Mouse (Mus musculus): ENCODE results near the gene 4930415O20Rik. TPM values are rescaled to one million over a fixed set of nuclear protein-coding genes. Genes with fewer than 3 reads are reported as not detected.

4930415O20Rik gene
- polyA plus RNA-seq, 1 experiment from 2014 or later: not detected

DNA sequence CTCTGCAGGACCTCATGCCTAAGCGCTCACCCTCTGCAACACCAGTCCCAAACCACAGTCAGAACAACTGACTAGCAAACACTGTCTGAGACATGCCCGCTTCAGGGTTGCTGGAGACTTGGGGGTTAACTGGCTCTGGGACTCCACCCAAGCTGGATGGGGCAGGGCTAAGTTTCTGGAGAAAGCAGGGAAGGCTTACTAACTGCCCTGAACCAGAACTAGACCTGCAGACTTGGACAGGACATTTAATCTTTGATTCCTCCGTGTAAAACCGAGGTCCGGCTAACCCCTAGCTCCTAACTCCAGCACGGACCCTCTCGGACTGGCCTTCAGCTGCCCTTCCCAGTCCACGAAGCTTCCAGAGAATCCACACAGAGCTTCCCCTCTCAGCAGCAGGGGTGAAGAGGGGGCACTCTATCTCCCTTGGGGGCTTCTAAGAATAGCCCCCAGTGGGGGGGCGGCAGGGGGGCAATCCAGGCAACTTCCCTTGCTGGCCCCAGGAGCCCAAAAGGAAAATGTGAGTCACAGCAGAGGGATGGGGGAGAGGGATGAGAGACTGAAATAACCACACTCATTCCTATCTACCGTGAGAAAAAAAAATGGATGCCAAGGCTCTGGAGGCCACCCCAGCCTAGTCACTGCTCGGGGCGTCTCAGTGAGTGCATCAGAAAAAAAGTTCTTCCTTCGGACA, 31.5 kb downstream of the 4930415O20Rik start:
- WGBS: 55% methylated on average over 13 of the region's 13 CpGs
- no peaks in the 10 kb centered on the region for H3K4me1 ChIP-seq (ENCODE audit: control insufficient read depth, insufficient read depth, low read length)
- no peak overlapping the region for H3K4me2 ChIP-seq (ENCODE audit: low read depth, low read length)
- no peak overlapping the region for H3K27ac ChIP-seq (replicated peaks; ENCODE audit: low read depth, low read length)
- DNase-seq (ENCODE audit: low spot score) (no peak), ATAC-seq (replicated peaks; ENCODE audit: insufficient number of reproducible peaks, low FRiP score, low TSS enrichment, low read depth) (no peak)
- no peaks in the 10 kb centered on the region for H3K9me3 ChIP-seq (replicated peaks; ENCODE audit: control insufficient read depth, low read length)
- no peak overlapping the region for H3K9ac ChIP-seq (replicated peaks; ENCODE audit: low read length)
- peaks cover 13% of the 10 kb centered on the region for H3K36me3 ChIP-seq (replicated peaks; ENCODE audit: control insufficient read depth, insufficient read depth, low read depth, low read length)
- H3K4me3 ChIP-seq (ENCODE audit: low read depth, low read length): no peak overlapping the region
- H3K27me3 ChIP-seq (ENCODE audit: control insufficient read depth, insufficient read depth, low read length): no peaks in the 10 kb centered on the region

GRCm38 (mm10) chr15:98602921-98603458, 32.2 kb downstream of the 4930415O20Rik start:
- H3K36me3 ChIP-seq (replicated peaks; ENCODE audit: control insufficient read depth, insufficient read depth, low read depth, low read length): peaks cover 13% of the 10 kb centered on the region
- no peak for DNase-seq (ENCODE audit: low spot score)
- H3K27ac ChIP-seq (replicated peaks; ENCODE audit: low read depth, low read length): no peak overlapping the region
- no peak overlapping the region for H3K4me2 ChIP-seq (ENCODE audit: low read depth, low read length)
- no peak overlapping the region for H3K9ac ChIP-seq (replicated peaks; ENCODE audit: low read length)
- WGBS: 72% methylated on average over 4 of the region's 4 CpGs
- no peaks in the 10 kb centered on the region for H3K9me3 ChIP-seq (replicated peaks; ENCODE audit: control insufficient read depth, low read length)
- no peak overlapping the region for H3K4me3 ChIP-seq (ENCODE audit: low read depth, low read length)
- 0 out of 2 replicates have a peak, but pooled peaks cover 2% of the 10 kb centered on the region for H3K4me1 ChIP-seq (ENCODE audit: control insufficient read depth, insufficient read depth, low read length)
- H3K27me3 ChIP-seq (ENCODE audit: control insufficient read depth, insufficient read depth, low read length): no peaks in the 10 kb centered on the region
- ATAC-seq (replicated peaks; ENCODE audit: insufficient number of reproducible peaks, low FRiP score, low TSS enrichment, low read depth): no peak

DNA sequence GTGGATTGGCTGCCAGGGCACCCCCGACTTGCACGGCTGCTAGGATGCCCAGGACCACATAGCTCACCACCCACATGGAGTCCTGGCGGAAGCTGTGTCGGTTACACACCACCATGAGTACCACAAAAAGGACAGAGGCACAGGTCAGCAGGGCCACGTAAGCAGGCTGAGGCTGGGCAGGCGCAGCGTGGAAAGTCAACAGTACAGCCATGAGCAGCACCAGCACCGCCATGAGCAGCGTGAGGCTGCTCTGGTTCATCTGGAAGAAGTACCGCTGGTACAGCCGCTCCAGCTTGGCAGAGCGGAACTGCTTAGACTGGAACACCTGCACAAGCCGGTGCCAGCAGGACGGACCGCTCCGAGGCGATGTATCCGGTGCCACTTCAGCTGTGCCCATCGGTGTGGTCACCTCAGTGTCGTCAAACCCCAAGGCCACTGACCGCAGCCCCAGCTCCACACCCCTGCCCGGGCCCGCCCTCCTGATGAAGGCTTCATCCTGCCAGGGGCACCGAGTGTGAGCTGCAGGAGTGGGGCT, 33.3 kb downstream of the 4930415O20Rik start:
- H3K27ac ChIP-seq (replicated peaks; ENCODE audit: low read depth, low read length): no peak overlapping the region
- DNase-seq (ENCODE audit: low spot score) (no peak), ATAC-seq (replicated peaks; ENCODE audit: insufficient number of reproducible peaks, low FRiP score, low TSS enrichment, low read depth) (no peak)
- no peak overlapping the region for H3K9ac ChIP-seq (replicated peaks; ENCODE audit: low read length)
- 0 out of 2 replicates have a peak, but pooled peaks cover 2% of the 10 kb centered on the region for H3K4me1 ChIP-seq (ENCODE audit: control insufficient read depth, insufficient read depth, low read length)
- no peak overlapping the region for H3K4me3 ChIP-seq (ENCODE audit: low read depth, low read length)
- H3K9me3 ChIP-seq (replicated peaks; ENCODE audit: control insufficient read depth, low read length): no peaks in the 10 kb centered on the region
- 92% methylated on average over 24 of the region's 24 CpGs for WGBS
- no peaks in the 10 kb centered on the region for H3K27me3 ChIP-seq (ENCODE audit: control insufficient read depth, insufficient read depth, low read length)
- no peak overlapping the region for H3K4me2 ChIP-seq (ENCODE audit: low read depth, low read length)
- peaks cover 9% of the 10 kb centered on the region for H3K36me3 ChIP-seq (replicated peaks; ENCODE audit: control insufficient read depth, insufficient read depth, low read depth, low read length)

- Histone ChIP-seq H3K27me3 (ENCODE audit: control insufficient read depth, insufficient read depth, low read length) (no peaks in the 10 kb centered on the region), H3K9ac (replicated peaks; ENCODE audit: low read length) (no peak overlapping the region), H3K4me3 (ENCODE audit: low read depth, low read length) (no peak overlapping the region), H3K36me3 (replicated peaks; ENCODE audit: control insufficient read depth, insufficient read depth, low read depth, low read length) (peaks cover 4% of the 10 kb centered on the region; the same call in 1 of the 2 replicates), H3K9me3 (replicated peaks; ENCODE audit: control insufficient read depth, low read length) (no peaks in the 10 kb centered on the region), H3K27ac (replicated peaks; ENCODE audit: low read depth, low read length) (no peak overlapping the region), H3K4me1 (ENCODE audit: control insufficient read depth, insufficient read depth, low read length) (peaks cover 2% of the 10 kb centered on the region; the same call in 1 of the 2 replicates), H3K4me2 (ENCODE audit: low read depth, low read length) (no peak overlapping the region)
- no peak for DNase-seq (ENCODE audit: low spot score)
- 93% methylated on average over 12 of the region's 12 CpGs for WGBS
- no peak for ATAC-seq (replicated peaks; ENCODE audit: insufficient number of reproducible peaks, low FRiP score, low TSS enrichment, low read depth)
Measured at GRCm38 (mm10) chr15:98606051-98606536, 35.3 kb downstream of the 4930415O20Rik start.

- H3K27ac ChIP-seq (replicated peaks; ENCODE audit: low read depth, low read length): no peak overlapping the region
- no peaks in the 10 kb centered on the region for H3K27me3 ChIP-seq (ENCODE audit: control insufficient read depth, insufficient read depth, low read length)
- H3K4me1 ChIP-seq (ENCODE audit: control insufficient read depth, insufficient read depth, low read length): peaks cover 2% of the 10 kb centered on the region; the same call in 1 of the 2 replicates
- no peak overlapping the region for H3K9ac ChIP-seq (replicated peaks; ENCODE audit: low read length)
- no peak for DNase-seq (ENCODE audit: low spot score)
- H3K4me2 ChIP-seq (ENCODE audit: low read depth, low read length): no peak overlapping the region
- H3K4me3 ChIP-seq (ENCODE audit: low read depth, low read length): no peak overlapping the region
- peaks cover 3% of the 10 kb centered on the region; the same call in 1 of the 2 replicates for H3K36me3 ChIP-seq (replicated peaks; ENCODE audit: control insufficient read depth, insufficient read depth, low read depth, low read length)
- ATAC-seq (replicated peaks; ENCODE audit: insufficient number of reproducible peaks, low FRiP score, low TSS enrichment, low read depth): no peak
- no peaks in the 10 kb centered on the region for H3K9me3 ChIP-seq (replicated peaks; ENCODE audit: control insufficient read depth, low read length)
- 62% methylated on average over 9 of the region's 9 CpGs for WGBS
Measured at GRCm38 (mm10) chr15:98606739-98607138, 35.9 kb downstream of the 4930415O20Rik start.

DNA sequence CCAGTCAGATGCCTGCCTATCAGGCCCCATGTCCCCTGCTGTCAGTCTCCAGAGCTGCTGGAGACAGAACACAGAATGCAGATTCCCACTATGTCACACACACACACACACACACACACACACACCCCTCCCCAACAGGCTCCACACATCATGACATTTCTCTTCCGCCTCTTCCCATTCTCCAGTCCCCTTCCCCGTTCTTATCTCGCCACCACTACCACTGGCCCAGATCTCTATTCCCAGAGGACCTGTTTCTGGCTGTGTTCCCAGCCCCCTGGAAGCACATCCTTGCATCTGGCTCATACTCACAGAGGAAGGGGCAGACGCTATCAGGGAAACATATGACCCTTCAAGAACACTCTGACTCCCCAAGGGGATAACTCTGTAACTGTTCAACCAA, 36.8 kb downstream of the 4930415O20Rik start:
- peak overlapping the region; percentile 92 for H3K4me2 ChIP-seq (ENCODE audit: low read depth, low read length)
- no peak overlapping the region for H3K27ac ChIP-seq (replicated peaks; ENCODE audit: low read depth, low read length)
- H3K4me3 ChIP-seq (ENCODE audit: low read depth, low read length): peak overlapping the region; percentile 87
- no peaks in the 10 kb centered on the region for H3K9me3 ChIP-seq (replicated peaks; ENCODE audit: control insufficient read depth, low read length)
- H3K9ac ChIP-seq (replicated peaks; ENCODE audit: low read length): peak overlapping the region; percentile 9
- DNase-seq (ENCODE audit: low spot score): no peak
- ATAC-seq (replicated peaks; ENCODE audit: insufficient number of reproducible peaks, low FRiP score, low TSS enrichment, low read depth): no peak
- 24% methylated on average over 4 of the region's 4 CpGs for WGBS
- peaks cover 2% of the 10 kb centered on the region; the same call in 1 of the 2 replicates for H3K4me1 ChIP-seq (ENCODE audit: control insufficient read depth, insufficient read depth, low read length)
- peaks cover 2% of the 10 kb centered on the region; the same call in 1 of the 2 replicates for H3K36me3 ChIP-seq (replicated peaks; ENCODE audit: control insufficient read depth, insufficient read depth, low read depth, low read length)
- H3K27me3 ChIP-seq (ENCODE audit: control insufficient read depth, insufficient read depth, low read length): no peaks in the 10 kb centered on the region

GRCm38 (mm10) chr15:98608058-98608783, 37.4 kb downstream of the 4930415O20Rik start:
- DNase-seq (ENCODE audit: low spot score) (no peak), ATAC-seq (replicated peaks; ENCODE audit: insufficient number of reproducible peaks, low FRiP score, low TSS enrichment, low read depth) (no peak)
- WGBS: 5% methylated on average over 9 of the region's 10 CpGs
- H3K36me3 ChIP-seq (replicated peaks; ENCODE audit: control insufficient read depth, insufficient read depth, low read depth, low read length): peaks cover 2% of the 10 kb centered on the region; the same call in 1 of the 2 replicates
- H3K27ac ChIP-seq (replicated peaks; ENCODE audit: low read depth, low read length): peak overlapping the region; percentile 71
- H3K4me3 ChIP-seq (ENCODE audit: low read depth, low read length): peak overlapping the region; percentile 87
- no peaks in the 10 kb centered on the region for H3K27me3 ChIP-seq (ENCODE audit: control insufficient read depth, insufficient read depth, low read length)
- H3K9ac ChIP-seq (replicated peaks; ENCODE audit: low read length): peak overlapping the region; percentile 90
- H3K9me3 ChIP-seq (replicated peaks; ENCODE audit: control insufficient read depth, low read length): no peaks in the 10 kb centered on the region
- H3K4me1 ChIP-seq (ENCODE audit: control insufficient read depth, insufficient read depth, low read length): peaks cover 2% of the 10 kb centered on the region; the same call in 1 of the 2 replicates
- peak overlapping the region; percentile 92 for H3K4me2 ChIP-seq (ENCODE audit: low read depth, low read length)

Measured in embryonic facial prominence, embryonic 11.5 days (tissue).